Mouse (Mus musculus): Measurements from ENCODE around the gene Cdrt4.
A peak's percentile ranks its signal among the peaks of the same experiment; 100 is the strongest.

The Cdrt4 gene

GRCm38 (mm10) chr11:62951012-62951411 is at the start of gene Cdrt4:
Cdrt4 (plus strand) TSS chr11:62951193.
- DNase-seq, result no peak

DNA sequence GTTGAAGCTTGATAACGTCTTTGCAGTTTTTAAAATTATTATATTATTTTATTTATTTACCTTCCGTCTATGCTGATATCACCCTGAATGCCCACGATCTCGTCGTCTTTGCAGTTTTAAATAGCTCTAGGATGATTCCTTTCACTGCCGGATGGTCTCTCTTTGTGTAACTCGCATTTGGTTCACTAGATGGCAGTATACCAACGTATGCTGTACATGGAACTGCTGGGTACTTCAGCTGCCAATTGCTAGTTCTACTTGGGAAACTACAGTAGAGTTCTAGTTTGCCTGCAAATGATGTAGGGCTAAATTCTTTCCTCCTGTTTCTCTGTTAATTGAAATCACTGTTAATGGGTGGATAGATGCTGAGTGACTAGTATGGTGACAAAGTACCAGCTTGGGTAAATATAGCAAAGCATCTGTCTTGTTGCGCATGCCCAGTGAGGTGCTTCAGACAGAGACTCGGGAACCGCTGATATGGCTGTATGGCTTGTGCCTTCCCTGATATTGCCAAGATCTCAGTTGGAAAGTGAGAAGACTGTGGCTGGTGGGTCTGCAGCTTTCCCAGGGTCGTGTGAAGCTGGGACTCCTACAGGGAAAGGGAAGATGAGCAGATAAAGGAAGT is 49.2 kb upstream of the Cdrt4 start:
- peak; percentile 77 for DNase-seq

- no peak for DNase-seq
Observed at GRCm38 (mm10) chr11:62903871-62904495, 47.0 kb upstream of the Cdrt4 start.

GRCm38 (mm10) chr11:62909720-62910306 is 41.2 kb upstream of the Cdrt4 start:
- DNase-seq, result no peak

GRCm38 (mm10) chr11:62911362-62911761 is 39.6 kb upstream of the Cdrt4 start:
- DNase-seq, result no peak

DNA sequence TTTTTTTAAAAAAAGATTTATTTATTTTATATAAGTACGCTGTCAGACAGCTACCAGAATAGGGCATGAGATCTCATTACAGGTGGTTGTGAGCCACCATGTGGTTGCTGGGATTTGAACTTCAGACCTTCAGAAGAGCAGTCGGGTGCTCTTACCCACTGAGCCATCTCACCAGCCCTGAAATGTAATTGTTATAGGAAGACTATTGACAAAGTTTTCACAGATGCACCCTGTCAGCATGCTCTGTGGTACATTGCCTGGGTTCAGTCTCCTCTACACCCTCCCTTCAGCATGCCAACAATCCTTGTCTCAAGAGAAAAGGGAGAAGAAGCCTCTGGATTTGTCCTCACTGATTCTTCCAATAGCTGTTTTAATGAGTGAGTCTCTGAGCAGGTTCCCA is 37.9 kb upstream of the Cdrt4 start:
- no peak for DNase-seq

- DNase-seq, result no peak
Observed at GRCm38 (mm10) chr11:62914532-62914931, 36.5 kb upstream of the Cdrt4 start.

DNA sequence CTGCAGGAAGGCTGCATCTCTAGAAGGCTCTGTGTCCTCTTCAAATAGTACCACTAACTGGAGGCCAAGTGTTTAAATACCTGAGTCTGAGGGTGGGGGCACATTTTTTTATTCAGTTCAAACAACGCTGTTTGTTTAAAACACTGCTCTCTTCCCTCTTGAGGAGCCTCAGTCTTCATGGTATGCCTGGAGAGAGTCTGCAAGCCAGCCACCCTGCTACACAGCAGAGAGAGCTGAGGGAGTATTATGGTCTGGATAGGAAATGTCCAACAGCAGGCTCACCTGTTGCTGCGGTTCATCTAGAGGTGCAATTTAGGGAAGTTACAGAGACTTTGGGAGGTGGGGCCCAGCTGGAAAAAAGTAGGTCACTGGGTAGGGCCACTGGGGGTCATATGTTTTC is 35.5 kb upstream of the Cdrt4 start:
- DNase-seq, result no peak

GRCm38 (mm10) chr11:62916765-62917164 is 34.2 kb upstream of the Cdrt4 start:
- DNase-seq, result no peak

DNA sequence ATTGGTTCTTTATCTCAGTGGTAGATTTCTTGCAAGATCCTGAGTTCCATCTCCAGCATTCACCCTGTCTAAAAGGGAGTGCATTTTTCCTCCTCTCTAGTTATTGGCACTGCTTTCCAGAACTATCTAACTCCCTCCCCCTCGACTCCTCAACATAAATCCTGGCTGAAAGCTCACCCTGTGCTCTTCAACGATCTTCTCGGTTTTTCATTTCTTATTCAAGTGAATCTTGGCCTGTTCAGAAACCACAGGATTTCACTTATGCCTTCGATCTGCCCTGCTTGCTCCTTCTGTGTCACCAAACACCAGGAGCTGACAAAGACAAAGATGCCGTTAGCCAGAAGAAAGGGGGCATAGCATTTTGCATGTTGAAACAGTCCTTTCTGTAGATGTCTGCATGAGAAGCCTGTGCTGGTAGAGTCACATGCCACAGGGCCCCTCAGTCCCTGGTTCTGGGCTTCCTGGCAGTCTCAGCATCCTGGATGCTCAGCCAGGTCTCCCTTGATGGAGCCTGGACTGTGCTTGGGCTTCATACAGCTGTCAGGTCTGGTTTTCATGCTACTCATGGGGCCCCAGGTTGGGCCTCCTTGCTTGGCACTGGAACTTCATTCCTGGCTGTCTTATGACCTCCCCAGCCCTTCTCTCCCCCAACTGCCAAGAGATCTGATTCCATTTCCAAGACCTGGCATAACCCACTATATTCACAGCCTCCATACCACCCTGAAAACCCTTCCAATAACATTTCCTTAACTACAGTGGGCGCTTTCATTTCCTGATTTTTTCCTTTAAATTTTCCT is 30.8 kb upstream of the Cdrt4 start:
- no peak for DNase-seq

DNA sequence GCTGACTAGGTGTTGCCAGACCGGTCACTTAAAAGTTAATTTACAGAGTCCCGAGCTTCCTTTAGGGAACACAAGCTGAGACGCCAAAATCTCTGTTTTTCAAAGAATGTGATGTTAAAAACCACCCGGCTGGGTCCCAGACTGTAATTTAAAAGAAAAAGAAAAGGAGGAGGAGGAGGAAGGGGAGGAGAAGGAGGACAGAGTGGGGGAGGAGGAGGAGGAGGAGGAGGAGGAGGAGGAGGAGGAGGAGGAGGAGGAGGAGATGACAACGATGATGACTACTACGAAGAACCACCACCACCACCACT is 30.3 kb upstream of the Cdrt4 start:
- no peak for DNase-seq

DNA sequence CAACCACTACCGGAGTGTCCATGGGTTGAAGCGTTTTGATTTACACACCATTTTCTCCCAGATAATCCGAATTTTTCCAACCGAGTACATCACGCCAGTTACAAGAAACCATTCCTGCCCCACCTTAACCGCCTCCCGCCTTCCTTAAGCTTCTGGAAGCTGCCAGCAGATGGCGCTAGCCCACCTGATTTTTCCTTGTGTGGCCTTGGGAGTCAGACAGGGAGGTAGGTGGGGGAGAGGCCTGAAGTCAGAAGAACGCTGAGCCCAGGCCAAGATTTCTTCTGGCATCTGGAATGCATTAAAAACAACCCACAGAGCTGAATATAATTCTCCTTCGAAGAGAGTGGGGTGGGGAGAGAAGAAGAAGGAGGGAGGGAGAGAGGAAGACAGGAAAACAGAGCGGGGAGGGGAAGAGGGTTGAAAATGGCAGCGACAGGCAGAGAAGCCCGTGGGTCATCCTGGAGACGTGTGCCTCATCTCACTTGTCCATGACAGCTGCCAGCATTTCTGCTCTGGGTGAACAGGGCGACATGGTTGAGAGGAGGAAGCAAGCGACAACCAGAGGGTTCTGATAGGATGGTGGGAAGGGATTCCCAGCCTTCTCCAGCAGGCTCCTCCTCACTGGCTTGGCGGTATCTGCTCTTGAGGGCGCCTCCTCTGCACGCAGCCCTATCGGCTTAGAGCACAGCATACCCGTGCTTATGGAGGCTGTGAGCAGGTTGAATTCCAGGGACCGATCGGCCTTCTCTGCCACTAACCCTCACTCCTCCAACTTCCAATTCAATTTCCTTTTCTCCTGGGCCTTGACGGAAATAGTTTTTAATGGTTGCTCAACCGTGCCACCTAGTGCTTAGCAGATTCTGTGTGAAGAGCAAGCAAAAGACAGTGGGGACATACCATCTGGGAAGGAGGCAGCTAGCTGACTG is 29.7 kb upstream of the Cdrt4 start:
- DNase-seq, result peak; percentile 88

DNA sequence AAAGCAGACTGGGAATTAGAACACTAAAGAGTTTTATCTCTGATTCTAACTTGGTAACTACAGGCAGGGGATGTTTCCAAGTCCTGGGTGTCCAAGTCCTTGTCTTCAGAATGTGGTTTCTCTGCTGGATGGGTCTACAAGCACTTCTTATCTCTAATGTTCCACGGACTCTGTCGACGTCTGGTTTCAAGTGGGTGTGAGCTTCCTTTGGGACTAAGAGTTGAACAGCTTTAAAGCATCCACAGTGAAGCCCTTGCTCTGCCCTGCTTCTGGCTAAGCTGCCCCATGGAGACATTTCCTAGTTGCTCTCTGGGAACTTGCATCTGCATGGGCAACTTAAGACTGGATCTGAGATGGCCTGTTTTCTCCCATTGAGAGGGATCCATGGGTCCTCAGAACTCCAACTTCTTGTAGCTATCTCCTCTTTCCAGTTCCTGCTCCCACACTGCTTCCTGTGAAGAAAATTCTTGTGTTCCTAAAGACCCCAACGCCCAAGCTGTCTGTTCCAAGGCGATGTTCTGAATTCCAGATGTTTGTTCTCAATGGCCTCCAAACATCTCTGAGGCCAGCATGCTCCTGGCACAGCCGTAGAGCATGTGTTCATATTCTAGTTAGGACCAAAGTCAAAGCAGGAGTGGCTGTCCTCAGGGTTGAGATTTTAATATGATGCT is 26.8 kb upstream of the Cdrt4 start:
- no peak for DNase-seq

GRCm38 (mm10) chr11:62929799-62930198 is 21.2 kb upstream of the Cdrt4 start:
- DNase-seq, result no peak

- no peak for DNase-seq
Observed at GRCm38 (mm10) chr11:62930574-62930973, 20.4 kb upstream of the Cdrt4 start.

DNA sequence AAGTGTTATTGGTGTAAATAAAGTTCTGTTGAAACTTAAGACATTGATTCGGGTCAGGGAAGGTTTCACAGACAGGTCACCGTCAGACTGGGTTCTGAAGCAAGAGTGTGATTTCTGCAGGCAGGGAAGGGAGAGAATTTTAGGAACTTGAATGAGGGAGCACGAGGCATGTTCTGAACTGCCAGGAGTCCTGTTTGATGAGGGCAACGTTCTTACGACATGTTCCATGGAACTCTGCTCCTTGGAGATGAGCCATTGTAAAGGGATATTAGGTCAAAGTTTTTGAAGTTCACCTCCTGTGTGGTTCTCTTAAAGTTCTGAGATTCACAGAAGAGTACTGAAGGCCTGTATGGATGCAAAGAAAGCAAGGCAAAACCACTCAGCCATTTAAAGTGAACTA is 19.9 kb upstream of the Cdrt4 start:
- DNase-seq, result no peak

- no peak for DNase-seq
Observed at GRCm38 (mm10) chr11:62933099-62933498, 17.9 kb upstream of the Cdrt4 start.

DNA sequence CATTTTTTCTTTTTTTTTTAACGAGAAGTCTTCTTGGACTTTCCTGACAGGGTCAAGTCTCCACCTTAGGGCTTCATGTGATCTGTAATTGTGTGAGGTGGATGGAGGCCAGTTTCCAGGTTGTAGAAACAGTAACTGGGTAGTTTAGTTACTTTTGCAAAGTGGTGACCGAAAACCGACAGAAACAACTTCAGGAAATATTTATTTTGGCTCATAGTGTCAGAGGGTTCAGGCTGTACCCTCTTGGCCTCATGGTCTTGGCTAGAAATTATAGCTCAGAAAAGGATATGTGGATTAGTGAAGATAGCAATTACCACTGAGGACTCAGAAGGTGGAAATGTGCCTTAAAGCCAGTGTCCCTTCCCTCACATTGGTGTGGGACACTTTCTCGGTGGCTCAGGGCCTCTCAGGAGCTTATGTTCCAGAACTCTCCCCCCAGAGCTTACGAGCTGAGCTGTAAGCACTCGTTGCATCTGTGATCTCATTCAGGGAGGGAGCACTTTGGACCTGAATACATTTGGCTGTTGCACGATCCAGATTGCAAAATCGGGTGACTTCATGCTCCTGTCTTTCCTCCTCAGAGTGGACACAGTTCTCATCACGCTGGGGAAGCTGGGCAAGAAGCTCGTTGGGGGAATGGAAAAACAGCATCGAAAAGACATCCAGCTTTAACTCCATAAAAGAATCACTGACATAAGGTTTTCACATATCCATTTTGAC is 16.0 kb upstream of the Cdrt4 start:
- no peak for DNase-seq

GRCm38 (mm10) chr11:62937986-62938385 is 13.0 kb upstream of the Cdrt4 start:
- DNase-seq, result no peak

- no peak for DNase-seq
Observed at GRCm38 (mm10) chr11:62938921-62939320, 12.1 kb upstream of the Cdrt4 start.

DNA sequence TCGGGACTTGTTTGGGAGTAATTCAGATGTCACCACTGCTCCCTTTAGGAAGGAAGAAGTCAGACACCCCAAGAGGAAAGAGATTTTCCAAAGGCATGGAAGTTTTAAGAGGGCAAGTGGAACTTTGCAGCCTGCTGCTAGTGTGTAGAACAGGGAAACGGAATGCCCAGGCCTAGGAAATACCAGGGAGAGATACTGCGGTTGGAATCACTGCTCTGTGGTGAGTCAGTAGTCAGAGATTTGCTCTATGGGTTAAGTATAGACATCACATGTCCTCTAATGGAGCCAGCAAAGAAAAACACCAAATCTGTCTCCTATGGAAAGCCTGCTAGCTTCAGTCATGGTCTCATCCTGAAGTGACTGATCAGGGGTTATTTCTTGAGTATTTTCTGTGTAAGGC is 10.8 kb upstream of the Cdrt4 start:
- DNase-seq, result no peak

- DNase-seq, result no peak
Observed at GRCm38 (mm10) chr11:62943538-62943937, 7.5 kb upstream of the Cdrt4 start.

All from cerebellum, adult 9-10 months (tissue).